Mouse (Mus musculus) embryo, embryonic 10.5 days (tissue): ENCODE results near the gene Chd6.

Experiments
- DNase-seq: peaks from one replicate; pipeline ENCODE4 v3.0.0-alpha.2; 2015; ENCODE audit warnings: low spot score

Chd6 gene

DNA sequence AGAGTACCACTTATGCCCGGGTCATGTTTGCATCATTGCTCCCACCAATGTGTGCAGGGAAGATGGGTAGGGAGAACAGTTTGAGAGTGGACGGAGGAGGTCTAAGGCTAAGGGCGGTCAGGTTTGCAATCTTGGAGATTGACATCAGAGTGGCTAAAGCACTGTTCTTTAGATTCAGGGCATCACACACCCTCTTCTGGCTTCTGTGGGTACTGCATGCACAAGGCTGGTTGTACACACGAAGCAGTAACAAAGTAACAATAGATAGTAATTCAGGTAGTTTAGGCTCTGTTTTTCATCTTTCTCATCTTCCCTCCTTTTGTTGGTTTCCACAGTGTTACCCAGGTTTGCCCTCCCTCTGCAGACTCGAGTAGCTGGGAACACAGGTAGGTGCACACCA, 177.5 kb downstream of the Chd6 start:
- DNase-seq = no peak

DNA sequence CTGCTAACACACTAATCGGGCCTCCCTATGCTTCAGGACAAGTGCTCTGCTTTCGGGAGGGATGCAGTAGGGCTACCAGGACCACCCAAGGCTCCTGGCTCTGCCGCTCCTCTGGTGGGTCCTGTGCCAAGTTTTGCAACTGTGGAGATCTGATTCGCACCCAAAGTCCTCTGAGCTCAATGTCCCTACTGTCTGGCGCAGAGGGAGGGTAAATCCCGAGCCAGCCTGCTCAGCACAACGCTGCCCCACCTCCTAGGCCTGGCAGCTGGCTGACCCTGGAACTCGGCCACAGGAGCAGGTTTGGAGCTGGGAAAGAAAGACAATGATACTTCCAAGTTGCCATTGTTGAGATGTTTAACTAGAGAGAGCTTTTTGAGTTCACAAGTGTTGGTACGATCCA, 183.7 kb downstream of the Chd6 start:
- DNase-seq = no peak

DNA sequence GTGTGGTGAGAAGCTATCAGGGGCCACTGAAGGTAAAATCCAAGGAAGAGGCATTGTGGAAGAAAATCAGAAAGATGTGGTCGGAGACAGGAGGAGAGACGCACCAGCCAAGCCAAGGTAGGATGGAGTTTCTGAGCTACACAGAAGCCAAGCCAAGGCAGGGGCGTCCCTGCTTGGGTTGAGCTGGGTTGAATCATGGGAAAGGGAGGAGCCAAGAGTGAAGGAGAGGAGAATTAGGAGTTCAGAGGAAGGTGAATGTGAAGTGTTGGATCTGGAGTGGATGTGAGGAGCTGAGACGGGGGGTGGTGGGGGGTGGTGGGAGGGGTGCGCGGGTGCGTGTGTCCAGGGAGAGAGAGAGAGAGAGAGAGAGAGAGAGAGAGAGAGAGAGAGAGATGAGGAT, 187.6 kb downstream of the Chd6 start:
- no peak for DNase-seq

DNA sequence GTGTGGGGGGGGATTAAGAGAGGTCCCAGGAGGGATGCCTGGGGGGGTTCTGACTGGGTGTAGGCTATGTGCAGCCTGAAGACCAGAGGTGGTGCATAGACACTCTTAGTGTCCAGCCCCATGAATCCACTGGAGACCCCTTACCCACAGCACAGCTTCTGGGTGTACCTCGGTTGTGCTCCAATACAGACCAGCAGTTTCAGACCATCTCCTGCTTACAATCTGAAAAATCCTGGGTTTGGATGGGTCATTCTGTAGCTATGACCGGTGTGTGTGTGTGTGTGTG, 190.0 kb downstream of the Chd6 start:
- DNase-seq = no peak

DNA sequence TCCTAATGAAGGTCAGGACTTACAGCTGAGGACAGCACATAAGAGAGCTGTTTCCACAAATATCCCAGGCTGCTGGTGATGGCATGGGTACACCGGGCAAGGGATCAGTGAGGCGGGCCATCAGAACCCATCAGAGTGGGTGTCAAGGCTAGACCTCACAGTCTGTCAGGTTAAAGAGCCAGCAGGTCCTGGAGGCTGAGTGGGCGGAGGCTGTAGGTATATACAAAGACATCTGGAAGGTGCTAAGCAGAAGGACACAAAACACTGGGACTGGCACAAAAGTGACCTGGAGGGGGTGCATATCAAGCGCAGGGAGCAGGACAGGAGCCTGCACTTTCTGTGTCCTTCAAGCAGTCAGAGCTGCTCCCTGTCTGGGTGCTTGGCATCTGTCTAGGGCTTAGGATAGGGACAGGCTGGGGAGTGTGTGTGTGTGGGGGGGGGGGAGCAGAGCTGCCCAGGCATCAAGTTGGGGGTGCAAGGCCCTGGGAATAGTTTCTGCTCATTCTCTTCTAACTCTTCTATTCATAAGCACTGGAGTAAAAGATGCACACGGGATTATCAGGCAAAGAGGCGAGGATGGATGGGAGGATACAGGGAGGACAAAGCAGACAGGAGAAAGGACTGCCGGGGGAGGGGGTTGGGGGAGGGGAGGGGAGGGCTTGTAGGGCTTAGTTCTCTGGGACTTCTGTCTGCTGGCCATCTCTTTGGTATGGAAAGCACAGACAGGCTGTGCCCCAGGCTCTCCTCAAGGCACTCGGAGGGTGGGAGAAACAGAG, 190.5 kb downstream of the Chd6 start:
- DNase-seq = no peak

DNA sequence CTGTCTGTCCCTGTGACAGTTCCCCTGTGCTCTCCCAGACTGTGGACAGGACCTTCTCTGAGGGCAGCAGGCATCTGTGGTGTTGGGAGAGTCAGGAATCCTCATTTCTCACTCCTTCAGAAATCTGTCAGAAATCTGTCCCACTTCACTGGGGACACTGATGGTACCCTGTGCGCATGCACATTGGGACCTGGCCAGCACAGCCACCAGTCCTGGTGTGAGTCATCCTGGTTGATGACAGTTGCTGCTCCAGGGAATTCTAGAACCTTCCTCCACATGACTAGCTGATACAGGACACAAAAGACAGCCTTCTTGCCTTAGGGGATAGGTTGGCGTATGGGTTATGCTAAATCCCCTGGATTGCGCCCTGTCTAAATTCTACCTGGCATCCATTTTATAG, 191.6 kb downstream of the Chd6 start:
- no peak for DNase-seq

DNA sequence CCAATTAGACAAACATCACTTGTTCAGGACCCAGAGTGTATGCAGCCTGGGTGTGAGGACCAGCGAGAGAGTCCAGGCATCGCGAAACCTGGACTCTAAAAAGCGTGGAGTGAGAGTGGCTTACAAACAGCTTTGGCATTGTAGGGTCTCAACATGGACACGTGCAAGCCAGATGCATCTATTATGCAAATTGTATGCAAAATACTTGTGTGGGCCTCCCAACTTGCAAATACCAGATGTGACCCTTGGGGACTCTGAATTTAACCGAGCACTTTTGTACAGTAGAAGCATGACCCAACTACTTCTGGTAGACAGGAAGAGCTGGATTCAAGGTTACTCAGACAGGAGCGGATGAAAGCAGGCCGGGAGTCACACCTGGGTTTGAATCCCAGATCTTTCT, 192.2 kb downstream of the Chd6 start:
- DNase-seq = no peak

DNA sequence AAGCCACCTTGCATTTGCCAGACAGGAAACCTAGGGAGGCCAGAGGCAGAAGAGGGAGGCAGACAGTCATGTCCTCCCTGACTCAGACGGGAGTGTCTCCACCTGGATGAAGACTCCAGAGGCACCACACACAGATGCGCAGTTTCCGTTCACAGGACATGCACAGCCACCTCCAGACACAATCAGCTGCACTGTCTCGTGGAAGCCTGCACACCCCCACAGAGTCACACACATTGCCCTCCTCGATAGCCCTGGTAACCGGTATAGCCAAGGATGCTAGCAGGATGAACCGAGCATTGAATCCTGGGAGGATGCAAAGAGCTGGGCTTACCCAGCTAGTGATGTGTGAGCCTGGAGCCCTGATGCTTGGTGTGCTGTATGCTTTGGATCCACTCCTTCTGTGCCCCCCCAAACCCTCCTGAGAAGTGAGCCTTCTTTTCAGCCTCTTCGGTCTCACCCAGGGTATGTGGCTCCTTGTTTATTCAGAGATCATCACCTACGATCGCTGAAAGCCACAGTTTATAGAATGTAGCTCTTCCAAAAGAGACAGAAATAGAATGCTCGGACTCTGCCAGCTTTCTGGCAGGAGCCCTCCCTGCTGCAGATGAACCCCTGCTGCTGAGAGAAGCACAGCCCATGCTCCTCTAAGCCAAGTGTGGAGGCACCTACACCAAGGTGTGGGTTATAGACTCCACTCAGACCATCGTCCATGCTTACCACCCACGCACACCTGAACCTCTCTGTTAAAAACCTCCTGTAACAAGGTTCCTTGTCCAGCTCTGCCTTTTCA, 192.9 kb downstream of the Chd6 start:
- no peak for DNase-seq

DNA sequence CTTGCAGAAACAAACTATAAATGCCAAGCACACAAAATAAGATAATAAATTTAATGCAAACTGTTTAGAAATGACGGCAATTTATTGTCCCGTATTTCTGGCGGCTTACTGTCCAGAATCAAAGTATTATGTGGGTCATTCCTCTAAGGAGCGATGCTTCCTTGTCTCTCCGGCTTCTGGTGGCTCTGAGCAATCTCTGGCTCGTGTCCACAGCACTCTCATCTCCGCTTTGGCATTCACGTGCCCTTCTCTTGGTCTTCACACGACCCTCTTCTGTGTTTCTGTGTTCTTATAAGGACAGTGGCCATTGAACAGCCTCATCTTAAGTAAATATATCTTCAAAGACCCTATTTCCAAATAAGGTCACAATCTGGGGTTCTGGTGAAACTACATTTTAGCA, 194.2 kb downstream of the Chd6 start:
- no peak for DNase-seq

DNA sequence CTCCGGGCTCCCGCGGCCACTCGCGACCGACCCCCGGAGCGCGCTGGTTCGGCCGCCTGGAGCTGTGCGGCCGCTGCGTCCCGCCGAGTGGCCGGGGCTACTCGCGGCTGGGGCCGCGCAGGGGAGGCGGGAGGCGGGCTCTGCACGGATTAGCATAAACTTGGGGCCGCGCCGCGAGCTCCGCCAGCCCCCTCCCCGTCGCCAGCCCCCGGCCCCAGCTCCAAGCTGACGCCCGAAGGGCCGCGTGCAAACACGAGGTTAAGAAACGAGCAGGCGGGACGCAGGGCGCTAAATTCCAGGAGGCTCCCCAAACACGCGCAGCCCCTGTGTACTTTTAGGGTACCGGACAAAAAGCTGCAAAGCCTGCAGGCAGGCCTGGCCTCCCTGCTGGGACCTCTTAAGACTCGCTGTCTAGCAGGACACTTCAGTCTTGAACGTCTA, 196.6 kb downstream of the Chd6 start, which contains the start of gene Emilin3:
Emilin3 (minus strand) TSS at position 98 of the 441 bp plus-strand sequence.
- peak; percentile 64 for DNase-seq

DNA sequence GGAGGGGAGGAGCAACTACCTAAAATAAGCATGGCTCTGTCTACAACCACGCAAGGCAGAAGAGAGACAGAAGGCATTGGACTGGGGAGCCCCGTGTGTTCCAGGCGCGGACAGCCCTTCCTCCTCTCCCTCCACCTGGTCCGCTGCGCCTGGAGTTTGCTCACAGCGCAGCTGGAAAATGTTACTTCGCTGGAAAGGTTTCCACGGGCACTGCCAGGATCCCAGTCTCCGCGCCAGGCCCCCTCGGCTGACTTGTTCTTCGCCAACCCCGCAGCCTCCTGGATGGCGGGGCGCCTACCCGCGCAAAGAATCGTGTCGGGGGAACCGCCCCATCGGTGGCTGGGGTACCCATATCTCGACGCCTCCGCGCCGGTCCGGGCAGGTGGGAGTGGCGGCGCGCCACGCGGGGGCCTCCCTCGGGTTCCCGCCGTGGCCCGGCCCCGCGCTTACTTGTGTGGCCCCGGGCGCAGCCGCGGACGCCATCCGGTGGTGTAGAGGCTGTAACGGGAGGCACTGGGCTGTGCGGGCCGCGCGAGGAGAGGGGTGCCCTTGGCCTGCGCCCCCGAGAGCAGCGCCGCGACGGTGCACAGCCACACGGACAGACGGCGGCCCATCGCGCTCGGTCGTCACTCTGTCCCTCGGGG, 197.2 kb downstream of the Chd6 start:
- DNase-seq = peak; percentile 22

DNA sequence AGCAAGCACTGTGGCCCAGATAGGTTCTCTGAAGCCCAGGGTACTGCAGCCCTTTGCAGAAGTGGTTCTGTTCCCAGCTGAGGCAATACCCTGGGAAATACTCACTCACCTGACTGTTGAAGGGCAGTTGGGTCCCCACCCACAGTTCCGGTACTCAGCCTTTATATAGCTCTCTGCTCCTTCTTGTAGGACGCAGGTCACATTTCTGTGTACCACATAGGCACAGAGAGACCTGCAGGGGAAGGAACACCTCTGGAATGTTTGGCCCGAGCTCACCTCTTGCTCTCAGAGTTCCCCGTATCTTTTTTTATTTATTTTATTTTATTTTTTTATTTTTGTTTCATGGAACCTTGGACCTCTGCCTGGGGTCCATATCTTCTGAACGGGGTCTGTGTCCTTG, 198.2 kb downstream of the Chd6 start:
- DNase-seq = no peak

DNA sequence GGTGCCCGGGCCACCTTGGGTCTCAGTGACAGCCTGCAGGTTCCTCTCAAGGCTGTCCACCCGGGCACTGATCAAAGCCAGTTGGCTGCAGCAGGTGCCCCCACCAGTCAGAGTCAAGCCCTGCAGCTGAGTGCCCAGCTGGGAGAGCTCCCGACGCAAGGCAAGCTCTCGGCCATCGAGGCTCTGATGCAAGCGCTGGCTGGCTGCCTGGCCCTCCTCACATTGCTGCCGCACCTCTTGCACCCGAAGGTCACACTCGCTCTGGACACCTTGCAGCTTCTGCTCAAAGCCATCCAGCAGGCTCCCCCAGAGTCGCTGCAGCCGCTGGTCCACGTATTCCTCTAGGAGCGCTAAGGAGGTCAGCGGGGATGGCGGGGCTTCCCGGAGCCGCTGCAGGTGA, 200.3 kb downstream of the Chd6 start:
- DNase-seq = no peak

DNA sequence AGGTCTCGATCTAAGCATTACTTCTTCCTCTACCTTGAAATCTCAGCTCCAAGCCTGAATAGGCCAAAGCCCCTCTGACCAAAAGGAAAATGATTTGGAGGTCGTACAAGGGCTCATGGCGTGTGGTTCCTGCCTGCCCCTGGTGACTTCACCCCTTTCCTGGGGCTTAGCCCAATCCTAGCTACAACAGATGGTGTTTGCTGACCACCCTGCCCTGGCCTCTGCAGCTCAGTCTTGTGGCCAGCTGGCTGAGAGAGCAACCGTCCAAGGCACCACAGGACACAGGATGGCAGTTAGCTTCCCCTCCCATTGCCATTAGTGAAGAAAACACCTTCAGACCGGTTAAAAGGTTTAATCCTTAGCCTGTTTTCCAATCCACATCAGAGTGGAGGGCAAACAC, 202.8 kb downstream of the Chd6 start:
- no peak for DNase-seq

DNA sequence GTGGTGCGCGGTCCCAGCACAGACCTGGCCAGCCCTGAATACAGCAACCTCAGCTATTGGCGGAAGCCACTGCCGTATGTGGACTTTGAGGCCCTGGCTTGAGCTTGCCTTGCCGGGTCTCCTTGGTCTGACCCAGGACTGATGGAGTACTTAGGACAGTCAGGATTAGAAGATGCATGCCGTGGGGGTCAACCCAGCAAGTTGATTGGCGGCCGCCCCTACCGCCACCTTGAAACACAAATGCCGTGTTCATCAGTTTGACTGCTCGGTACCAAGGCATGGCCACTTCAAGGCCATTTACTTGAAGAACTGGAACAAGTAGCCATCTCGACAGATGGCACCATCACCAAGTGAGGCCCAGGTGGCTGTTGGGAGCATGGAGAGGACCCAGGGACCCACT, 203.6 kb downstream of the Chd6 start:
- DNase-seq = no peak

DNA sequence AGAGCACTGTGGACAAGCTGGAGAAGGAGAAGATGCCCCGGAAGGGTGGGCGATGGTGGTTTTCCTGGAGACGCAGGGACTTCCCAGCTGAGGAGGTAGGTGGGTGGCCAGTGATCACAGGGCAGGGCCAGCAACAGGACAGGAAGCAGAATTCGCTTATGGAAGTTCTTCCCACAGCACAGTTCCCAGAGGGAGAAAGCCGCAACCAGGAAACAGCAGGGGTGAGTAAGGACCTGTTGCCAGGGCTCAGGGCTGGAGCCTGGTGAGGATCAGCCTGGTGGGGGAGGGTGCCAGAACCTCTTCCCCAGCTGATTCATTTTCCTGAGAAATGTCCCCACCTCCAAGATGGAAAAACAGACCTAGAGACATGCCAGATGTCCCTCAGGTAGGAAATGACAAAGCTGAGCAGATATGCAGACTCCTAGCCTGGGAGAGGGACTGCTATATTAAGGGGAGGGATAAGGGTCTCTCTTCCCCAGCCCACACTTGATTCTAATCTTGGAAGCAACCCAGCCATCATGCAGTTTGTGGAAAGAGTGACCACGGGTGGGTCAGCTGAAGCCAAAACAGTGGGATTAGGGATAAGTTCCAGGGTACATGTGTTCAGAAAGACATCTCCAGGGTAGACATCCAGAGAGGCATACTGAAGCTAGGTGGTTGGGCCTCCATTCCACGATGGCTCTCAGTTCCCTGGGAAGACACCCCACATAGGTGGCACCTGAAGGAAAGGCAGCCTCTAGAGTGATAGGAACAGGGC, 207.0 kb downstream of the Chd6 start:
- DNase-seq = no peak
